Mouse (Mus musculus) hematopoietic stem cell, adult 5-6 weeks (primary cell): ENCODE results near the gene Psmd3. TPM values are rescaled to one million over a fixed set of nuclear protein-coding genes. Genes with fewer than 3 reads are reported as not detected.
"Not testable (repeated sequence)": the region's sequence is repeated elsewhere in the genome, so short reads cannot be mapped to it uniquely, and the experiment has no call there.

Experiments
- ATAC-seq, 2 experiments: fragments of 125-278 bp in 1 of 2; replicated peaks in 1 of 2; 2 replicates each; pipeline ENCODE4 v1.8.0; 2016 to 2017; ENCODE audit warnings: inconsistent platforms in 2 of 2, mild to moderate bottlenecking in 2 of 2, moderate number of reproducible peaks in 2 of 2, low read depth in 1 of 2, moderate TSS enrichment in 1 of 2; ENCODE audit not compliant: low FRiP score in 2 of 2, poor library complexity in 2 of 2, severe bottlenecking in 2 of 2, insufficient read depth in 1 of 2, low TSS enrichment in 1 of 2
- total RNA-seq: library from RNA; stranded (forward); fragments of 172-1452, 232-1000 nt; gene quantifications from 2 replicates; pipeline ENCODE4 v1.2.3, GENCODE M21; 2017

Psmd3 gene
- total RNA-seq, 1 experiment from 2014 or later = 59.3 TPM

DNA sequence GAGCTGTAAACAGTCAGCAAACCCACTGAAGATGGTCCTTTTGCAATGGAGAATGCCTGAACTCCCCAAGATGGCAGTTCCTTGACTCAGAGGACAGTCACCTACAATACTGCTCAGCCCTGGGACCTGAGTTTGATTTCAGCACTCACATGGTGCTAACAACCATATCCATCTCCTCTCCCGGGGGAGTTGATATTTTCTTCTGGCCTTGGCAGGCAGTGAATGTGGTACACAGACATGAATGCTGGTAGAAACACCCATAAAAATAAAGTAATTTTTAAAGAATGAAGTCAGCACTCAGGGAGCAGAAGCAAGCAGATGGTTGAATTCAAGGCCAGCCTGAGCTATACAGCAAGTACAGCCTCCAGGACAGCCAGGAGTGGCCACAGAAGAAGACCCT lies 53.8 kb downstream of the Psmd3 start:
- ATAC-seq = no peak

DNA sequence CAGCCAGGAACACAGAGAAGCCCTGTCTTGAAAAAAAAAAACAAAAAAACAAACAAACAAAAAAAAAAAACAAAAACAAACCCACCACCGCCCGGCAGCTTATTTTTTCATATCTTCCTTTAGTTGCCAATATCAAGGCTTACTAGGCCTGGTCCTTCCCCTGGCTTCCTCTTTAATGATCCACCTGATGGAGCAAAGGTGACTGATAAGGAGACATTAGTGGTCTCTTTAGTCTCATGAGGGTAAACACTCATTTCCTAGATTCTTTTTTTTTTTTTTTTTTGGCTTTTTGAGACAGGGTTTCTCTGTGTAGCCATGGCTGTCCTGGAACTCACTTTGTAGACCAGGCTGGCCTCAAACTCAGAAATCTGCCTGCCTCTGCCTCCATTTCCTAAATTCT lies 54.9 kb downstream of the Psmd3 start:
- not testable (repeated sequence) for ATAC-seq

DNA sequence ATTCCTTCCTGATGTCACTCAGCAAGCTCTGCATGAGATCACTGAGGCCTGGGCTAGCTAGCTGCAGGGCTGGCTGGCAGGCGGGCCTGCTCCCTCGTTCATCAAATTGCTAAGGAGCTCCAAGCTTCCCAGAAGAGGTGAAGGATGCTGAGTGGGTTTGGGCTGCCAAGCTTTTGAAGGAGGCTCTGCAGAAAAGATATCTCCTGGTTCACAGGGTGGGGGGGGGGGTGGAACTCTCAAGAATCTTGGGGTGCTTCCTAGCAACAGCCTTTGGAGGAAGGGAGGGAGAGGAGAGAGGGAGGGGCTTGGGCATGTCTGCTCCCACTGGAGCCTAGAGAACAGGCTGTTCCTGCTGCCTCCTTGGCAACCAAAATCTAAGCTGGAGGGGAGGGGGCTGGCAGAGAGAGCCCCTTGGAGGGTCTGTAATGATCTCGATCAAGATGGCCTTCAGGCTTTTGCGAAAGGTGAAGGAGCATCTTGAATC lies 56.1 kb downstream of the Psmd3 start:
- ATAC-seq = no peak

DNA sequence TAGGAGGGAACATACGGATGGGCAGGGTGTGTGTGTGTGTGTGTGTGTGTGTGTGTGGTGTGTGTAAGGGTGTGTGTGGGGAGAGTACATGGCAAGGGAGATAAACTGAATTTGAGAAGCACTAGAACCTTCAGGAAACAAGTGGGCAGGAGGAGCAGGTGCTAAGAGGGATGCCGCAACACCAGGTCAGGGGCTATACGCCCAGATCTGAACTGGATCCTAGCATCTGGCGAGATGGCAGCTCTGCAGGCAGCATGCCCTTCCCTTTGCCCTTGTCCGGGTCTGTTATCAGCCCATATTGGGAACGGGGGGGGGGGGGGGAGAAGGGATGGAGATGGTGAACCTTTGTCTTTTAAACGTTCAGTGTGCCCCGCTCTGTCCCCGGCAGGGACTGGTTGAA lies 56.6 kb downstream of the Psmd3 start:
- ATAC-seq = no peak

DNA sequence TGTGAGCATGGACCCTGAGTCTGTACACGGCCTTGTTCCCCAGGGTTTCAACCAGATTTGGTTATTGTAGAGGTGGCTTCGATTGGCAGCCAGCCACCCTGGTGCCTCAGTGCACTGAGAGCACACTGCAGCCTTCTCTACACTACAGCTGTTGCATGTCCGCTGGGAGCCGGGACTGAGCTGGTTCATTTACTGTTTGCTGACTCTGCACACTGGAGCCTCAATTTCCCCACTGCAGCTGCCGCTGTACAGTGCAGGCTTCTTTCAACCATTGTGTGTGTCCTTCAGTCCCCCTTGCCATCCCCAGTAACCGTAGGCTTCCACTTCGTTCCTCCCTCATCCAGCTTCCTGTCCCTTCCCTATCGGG lies 57.7 kb downstream of the Psmd3 start:
- no peak for ATAC-seq

DNA sequence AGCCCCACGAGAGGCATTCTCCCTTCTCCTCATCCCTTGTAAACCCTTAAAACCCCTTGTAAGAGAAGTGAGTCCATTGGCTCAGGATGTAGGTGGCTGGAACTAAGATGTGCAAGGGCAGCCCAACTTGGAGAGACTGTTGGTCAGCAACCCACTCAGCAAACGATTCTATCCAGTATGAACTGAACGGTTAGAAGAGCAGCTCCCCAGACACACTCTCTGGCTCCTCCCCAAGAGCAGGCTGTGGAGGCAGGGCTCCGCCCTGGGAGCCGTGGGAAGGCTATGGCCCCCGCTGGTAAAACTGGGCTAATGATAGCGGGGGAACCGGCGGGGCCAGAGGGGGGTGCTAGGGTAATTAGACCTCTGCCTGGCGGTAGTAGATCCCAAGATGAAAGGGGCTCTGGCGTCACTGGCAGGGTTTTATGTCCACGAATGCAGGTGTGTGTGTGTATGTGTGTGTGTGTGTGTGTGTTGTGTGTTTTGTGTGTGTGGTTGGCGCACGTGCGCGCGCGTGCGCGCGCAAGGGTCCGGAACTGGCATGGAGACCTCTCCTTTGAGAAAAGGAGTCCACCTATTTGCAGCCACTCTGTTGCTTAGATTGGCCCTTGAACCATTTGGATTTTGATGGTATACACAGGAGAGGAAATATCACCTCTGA lies 58.2 kb downstream of the Psmd3 start, which contains the start of gene Thra:
Gene Thra, plus strand, starts transcription at position 246 of the 658 bp plus-strand sequence.
- peak; percentile 74 to 79 for ATAC-seq

DNA sequence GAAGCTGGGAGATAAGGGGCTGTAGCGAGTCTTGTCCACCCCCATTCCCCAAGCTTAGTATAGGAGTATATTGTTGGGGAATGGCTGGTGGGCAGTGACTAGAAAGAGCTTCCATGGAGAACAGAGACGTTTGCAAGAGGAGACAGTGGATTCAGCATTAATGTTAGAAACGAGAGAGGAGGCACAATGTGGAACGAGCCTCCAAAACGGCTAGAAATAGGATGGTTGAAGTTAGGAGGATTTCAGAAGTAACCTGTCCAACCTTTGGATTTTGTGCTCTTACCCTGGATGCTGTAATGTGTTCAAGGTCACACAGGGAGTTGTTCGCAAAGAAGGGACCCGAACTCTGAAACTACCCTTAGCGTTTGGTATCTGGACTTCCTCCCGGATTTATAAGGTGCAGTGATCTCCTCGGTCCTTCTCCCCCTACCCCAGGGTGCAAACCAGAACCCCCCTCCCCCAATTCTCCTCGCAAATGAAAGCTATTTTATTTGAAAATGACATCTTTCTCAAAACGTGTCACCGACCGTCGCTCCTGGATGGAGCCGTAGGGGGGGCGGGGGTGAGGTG lies 58.8 kb downstream of the Psmd3 start:
- ATAC-seq = no peak; a peak in 1 of 4 replicates

DNA sequence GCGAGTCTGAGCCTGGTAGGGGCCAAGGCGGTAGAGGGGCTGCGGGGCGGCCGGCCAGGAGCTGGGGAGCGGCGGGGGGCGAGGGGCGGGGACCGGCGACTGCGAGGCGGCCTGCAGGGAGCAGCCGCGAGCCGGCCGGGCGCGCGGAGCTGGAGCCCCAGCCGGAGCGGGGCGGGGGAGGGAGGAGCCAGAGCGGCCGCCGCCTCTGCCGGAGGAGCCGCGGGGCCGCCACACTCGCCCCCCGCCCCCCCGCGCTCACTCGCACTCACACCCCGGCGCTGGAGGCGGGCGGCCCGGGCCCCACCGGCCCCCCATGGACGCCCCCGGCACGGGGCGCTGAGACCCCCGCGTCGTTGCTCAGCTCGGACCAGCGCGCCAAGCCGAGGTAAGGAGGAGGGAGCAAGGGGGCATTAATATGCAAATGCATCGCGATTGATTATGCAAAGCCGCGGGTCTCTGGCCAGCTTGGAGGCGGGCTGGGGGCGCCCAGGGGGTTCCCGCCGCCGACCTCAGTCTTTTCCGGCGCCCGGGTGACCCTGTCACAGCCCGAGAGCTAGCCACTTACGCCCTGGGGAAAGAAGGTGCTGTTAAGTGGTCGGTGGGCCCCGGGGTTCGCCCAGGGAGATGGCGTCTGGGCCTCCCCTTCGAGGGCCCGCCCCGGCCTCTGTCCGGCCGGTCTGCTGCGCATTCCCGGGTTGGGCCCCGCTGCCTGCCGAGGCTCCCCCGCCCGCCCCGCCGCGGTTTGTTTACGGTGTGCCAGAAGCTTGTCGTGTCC lies 59.5 kb downstream of the Psmd3 start:
- ATAC-seq = peak; percentile 17 to 38; a peak in 3 of 4 replicates

DNA sequence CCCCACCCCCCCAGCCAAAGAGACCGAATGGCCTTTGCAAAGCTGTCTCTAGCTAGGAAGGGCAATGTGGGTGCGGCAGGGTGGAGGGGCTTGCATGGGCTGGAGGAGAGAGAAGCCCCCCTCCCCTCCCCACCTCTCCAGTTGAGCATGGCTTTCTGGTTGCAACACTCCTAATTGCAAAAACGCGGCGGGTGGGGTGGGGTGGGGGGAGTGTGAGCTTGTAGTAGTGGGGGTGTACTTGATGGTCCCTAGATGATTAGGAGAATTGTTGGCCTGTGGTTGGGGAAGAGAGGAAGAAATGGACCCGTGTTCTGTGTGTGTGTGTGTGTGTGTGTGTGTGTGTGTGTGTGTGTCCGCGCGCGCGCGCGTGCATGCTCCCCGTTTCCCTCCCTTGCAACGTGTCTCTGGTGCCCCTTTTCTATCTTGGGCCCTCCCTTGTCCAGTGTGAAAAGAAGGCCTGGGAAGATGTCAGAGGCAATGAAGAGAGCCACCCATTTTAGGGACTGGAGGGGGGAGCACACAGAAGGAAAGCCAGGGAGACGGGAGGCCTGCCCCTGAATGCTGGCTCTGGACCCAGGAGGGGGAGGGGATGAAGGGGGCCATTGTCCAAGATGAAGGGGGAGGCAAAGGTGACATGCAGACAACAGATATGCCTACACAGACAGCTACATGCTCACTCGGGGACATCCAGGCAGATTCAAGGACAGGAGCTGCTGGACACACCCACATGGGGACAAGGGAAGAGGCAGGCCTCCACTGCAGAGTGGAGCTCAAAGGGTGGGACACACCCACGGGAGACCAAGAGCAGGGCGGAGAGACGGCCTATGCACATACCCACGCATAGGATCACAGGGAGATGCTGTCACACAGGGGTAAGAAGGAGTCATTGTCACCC lies 60.3 kb downstream of the Psmd3 start:
- no peak for ATAC-seq

DNA sequence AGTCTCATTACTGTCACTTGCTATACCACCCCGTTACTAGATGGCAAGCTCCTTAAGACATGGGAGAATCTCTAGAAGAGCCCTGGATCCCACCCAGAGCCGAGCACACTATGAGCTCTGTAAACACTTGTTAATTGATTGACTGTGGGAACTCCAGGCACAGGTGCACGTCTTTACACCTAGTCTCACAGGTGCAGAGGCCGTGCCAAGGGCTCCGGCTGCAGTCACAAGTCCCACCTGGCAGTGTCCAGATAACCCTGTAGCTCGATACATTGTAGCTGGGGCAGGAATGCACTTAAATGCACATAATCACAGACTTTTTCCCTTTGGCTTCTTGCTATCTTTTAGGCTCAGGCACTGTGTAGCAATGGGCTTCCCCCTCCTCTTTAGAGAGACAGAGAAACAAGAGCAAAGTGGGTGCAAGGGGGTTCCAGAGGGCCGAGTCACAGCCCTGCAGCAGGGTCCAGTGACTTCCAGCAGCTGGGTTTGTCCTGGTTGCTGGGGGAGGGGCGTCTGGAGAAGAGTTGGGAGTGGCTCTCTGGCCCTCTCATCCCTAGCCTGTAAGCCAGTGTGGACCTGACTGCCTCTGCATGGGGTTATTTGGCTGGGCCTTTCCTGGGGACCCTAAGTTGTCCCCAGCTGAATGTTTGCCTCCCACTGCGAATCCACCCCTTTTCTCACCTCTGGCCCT lies 61.4 kb downstream of the Psmd3 start:
- no peak for ATAC-seq

DNA sequence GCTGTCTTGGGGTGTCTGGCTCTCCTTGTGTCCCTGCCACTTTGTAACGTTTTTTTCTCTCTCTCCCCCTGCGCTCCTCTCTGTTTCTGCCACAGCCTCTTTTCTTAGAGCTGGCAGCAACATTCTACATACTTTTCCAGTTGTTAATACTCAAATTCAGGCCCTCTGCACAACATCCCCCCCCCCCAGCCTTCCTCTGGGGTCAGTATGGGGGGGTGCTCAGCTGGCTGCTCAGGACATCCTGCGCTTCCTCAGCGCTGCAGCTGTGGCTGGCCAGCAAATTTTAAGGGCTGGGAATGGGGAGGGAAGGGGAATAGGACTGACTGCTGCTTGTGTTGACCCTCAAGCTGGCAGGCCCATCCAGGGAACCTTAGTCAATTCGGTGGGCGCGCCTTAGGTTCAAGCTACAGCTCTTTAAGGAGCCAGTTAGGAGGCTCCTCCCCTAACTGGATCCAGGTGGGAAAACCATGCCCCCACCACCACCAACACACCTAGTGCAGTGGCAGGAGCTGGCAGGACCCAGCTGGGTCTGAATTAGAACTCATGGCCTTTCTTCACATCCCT lies 62.2 kb downstream of the Psmd3 start:
- no peak for ATAC-seq

Other genes with a start within 250 kb of the Psmd3 start
- 18.2 and 42.3 TPM in 2 replicates for gene Mien1, start 243.6 kb upstream of the Psmd3 start, total RNA-seq
- not detected in 2 replicates for gene Grb7, start 236.2 kb upstream of the Psmd3 start, total RNA-seq
- 0.89 and 5.7 TPM in 2 replicates for gene Ikzf3, start 136.5 kb upstream of the Psmd3 start, total RNA-seq
- not detected in 2 replicates for gene Zpbp2, start 131.5 kb upstream of the Psmd3 start, total RNA-seq
- gene Ormdl3, start 95.2 kb upstream of the Psmd3 start, total RNA-seq = 19.9 and 28.1 TPM in 2 replicates
- gene Lrrc3c, start 84.3 kb upstream of the Psmd3 start, total RNA-seq = not detected in 2 replicates
- 0.69 and 4.6 TPM in 2 replicates for gene Gm12355, start 56.9 kb upstream of the Psmd3 start, total RNA-seq
- gene Gsdma3, start 56.2 kb upstream of the Psmd3 start, total RNA-seq = not detected in 2 replicates
- gene Gsdma2, start 35.8 kb upstream of the Psmd3 start, total RNA-seq = not detected in 2 replicates
- gene Gsdma, start 18.2 kb upstream of the Psmd3 start, total RNA-seq = not detected in 2 replicates
- not detected in 2 replicates for gene Csf3, start 18.7 kb downstream of the Psmd3 start, total RNA-seq
- gene Med24, start 46.9 kb downstream of the Psmd3 start, total RNA-seq = 25.7 and 30.2 TPM in 2 replicates
- 25.3 and 36.8 TPM in 2 replicates for gene Thra, start 58.1 kb downstream of the Psmd3 start, total RNA-seq
- gene Nr1d1, start 92.8 kb downstream of the Psmd3 start, total RNA-seq = 0.81 and 1.8 TPM in 2 replicates
- gene Msl1, start 113.0 kb downstream of the Psmd3 start, total RNA-seq = 81.7 and 82.7 TPM in 2 replicates
- gene Casc3, start 122.4 kb downstream of the Psmd3 start, total RNA-seq = 22.8 and 34.9 TPM in 2 replicates
- gene Rapgefl1, start 154.2 kb downstream of the Psmd3 start, total RNA-seq = 0.40 and 0.75 TPM in 2 replicates
- 6.4 and 6.7 TPM in 2 replicates for gene Wipf2, start 181.1 kb downstream of the Psmd3 start, total RNA-seq
- 27.3 and 30.6 TPM in 2 replicates for gene Cdc6, start 225.2 kb downstream of the Psmd3 start, total RNA-seq
- gene Rara, start 245.3 kb downstream of the Psmd3 start, total RNA-seq = 5.2 and 6.5 TPM in 2 replicates